24 mouse cellular contexts compared by ENCODE assay signal in genomic region chr6:67073446-67073845, GRCm38 (mm10). TPM values are rescaled to one million over a fixed set of nuclear protein-coding genes. Genes with fewer than 3 reads are reported as not detected.
DNase-seq lines count a peak whose midpoint lies in the region; ATAC-seq lines count a peak whose summit lies in the region.
"Had no signal": no experiment of that assay in that cellular context is flagged by ENCODE, and none has a peak within 500 bp of the region (broad histone marks: within the 10 kb centered on the region; RNA-seq: fewer than 3 reads in every experiment).

No protein-coding gene starts in this region.

- no peaks in the 10 kb centered on the region for H3K27me3 ChIP-seq in embryonic facial prominence, embryonic 14.5 days (replicated peaks; ENCODE audit: control insufficient read depth, insufficient read depth, low read length)
- H3K27me3 ChIP-seq in embryonic facial prominence, embryonic 10.5 days (replicated peaks; ENCODE audit: low read depth, poor library complexity, severe bottlenecking), result no peaks in the 10 kb centered on the region
- no peaks in the 10 kb centered on the region for H3K27me3 ChIP-seq in kidney, embryonic 15.5 days
- H3K27me3 ChIP-seq: embryonic facial prominence, embryonic 13.5 days; heart, embryonic 12.5 days had no signal

- H3K36me3 ChIP-seq in embryonic facial prominence, embryonic 14.5 days (ENCODE audit: control insufficient read depth, insufficient read depth, low read length), result no peaks in the 10 kb centered on the region
- no peaks in the 10 kb centered on the region for H3K36me3 ChIP-seq in embryonic facial prominence, embryonic 10.5 days (replicated peaks)
- H3K36me3 ChIP-seq in kidney, embryonic 15.5 days, result no peaks in the 10 kb centered on the region
- H3K36me3 ChIP-seq: embryonic facial prominence, embryonic 13.5 days; forebrain, embryonic 10.5 days; heart, embryonic 12.5 days; hindbrain, embryonic 10.5 days had no signal

- no peak for ATAC-seq in embryonic facial prominence, embryonic 14.5 days (ENCODE audit: low read depth)
- no peak for ATAC-seq in kidney, embryonic 15.5 days (replicated peaks; ENCODE audit: low FRiP score)
- ATAC-seq: CD4-positive, CD25-positive, alpha-beta regulatory T cell, adult 4 months; forebrain, embryonic 14.5 days had no signal

- no peaks in the 10 kb centered on the region for H3K9me3 ChIP-seq in embryonic facial prominence, embryonic 14.5 days (ENCODE audit: control insufficient read depth, low read length)
- H3K9me3 ChIP-seq in embryonic facial prominence, embryonic 10.5 days, result no peaks in the 10 kb centered on the region
- H3K9me3 ChIP-seq in kidney, embryonic 15.5 days (replicated peaks), result no peaks in the 10 kb centered on the region
- H3K9me3 ChIP-seq: embryonic facial prominence, embryonic 13.5 days; forebrain, embryonic 10.5 days; G1E; heart, embryonic 12.5 days; hindbrain, embryonic 10.5 days had no signal

- 80% methylated on average over 4 of the region's 4 CpGs for WGBS in embryonic facial prominence, embryonic 14.5 days
- 87% methylated on average over 4 of the region's 4 CpGs for WGBS in embryonic facial prominence, embryonic 10.5 days
- WGBS in kidney, embryonic 15.5 days, result 79% methylated on average over 4 of the region's 4 CpGs

- DNase-seq in embryonic facial prominence, embryonic 14.5 days (ENCODE audit: low spot score), result peak; percentile 46
- no peak for DNase-seq in embryonic facial prominence, embryonic 10.5 days (ENCODE audit: low spot score)
- peak; percentile 24 to 51 for DNase-seq in kidney, postnatal 25 days
- peak; percentile 43 for DNase-seq in urinary bladder, postnatal 25 days (ENCODE audit: low spot score)
- no peak for DNase-seq in urinary bladder, postnatal 4 days (ENCODE audit: low spot score in 2 of 2)
- no peak for DNase-seq in cerebellum, adult 8-10 months
- DNase-seq: adrenal gland, adult 8-10 months; adrenal gland, postnatal 36 days; B cell, adult 2 months; cerebellum, adult 11 months; cerebellum, adult 9-10 months; cerebellum, postnatal 25 days; gastrocnemius, adult 2 months; gastrocnemius, postnatal 25 days had no signal

- H3K4me2 ChIP-seq in embryonic facial prominence, embryonic 14.5 days (ENCODE audit: low read depth, low read length), result no peak overlapping the region
- H3K4me2 ChIP-seq in kidney, embryonic 15.5 days, result no peak overlapping the region
- H3K4me2 ChIP-seq: embryonic facial prominence, embryonic 13.5 days; heart, embryonic 12.5 days; hindbrain, embryonic 14.5 days had no signal

- no peak overlapping the region for H3K9ac ChIP-seq in embryonic facial prominence, embryonic 14.5 days (ENCODE audit: low read depth, low read length)
- no peak overlapping the region for H3K9ac ChIP-seq in kidney, embryonic 15.5 days
- H3K9ac ChIP-seq: embryonic facial prominence, embryonic 13.5 days; heart, embryonic 12.5 days; hindbrain, embryonic 14.5 days had no signal

- no peak overlapping the region for H3K4me3 ChIP-seq in embryonic facial prominence, embryonic 14.5 days (ENCODE audit: low read depth, low read length)
- H3K4me3 ChIP-seq in embryonic facial prominence, embryonic 10.5 days, result no peak overlapping the region
- H3K4me3 ChIP-seq in kidney, embryonic 15.5 days (replicated peaks), result no peak overlapping the region
- H3K4me3 ChIP-seq: embryonic facial prominence, embryonic 13.5 days; erythroblast, embryonic 14.5 days; forebrain, embryonic 10.5 days; gastrocnemius, adult 2 months; heart, embryonic 12.5 days; hindbrain, embryonic 10.5 days had no signal

- H3K4me1 ChIP-seq in embryonic facial prominence, embryonic 14.5 days (ENCODE audit: control insufficient read depth, insufficient read depth, low read length), result peaks cover 11% of the 10 kb centered on the region
- H3K4me1 ChIP-seq in embryonic facial prominence, embryonic 10.5 days, result peaks cover 25% of the 10 kb centered on the region
- H3K4me1 ChIP-seq in kidney, embryonic 15.5 days, result peaks cover 27% of the 10 kb centered on the region

- H3K27ac ChIP-seq in embryonic facial prominence, embryonic 14.5 days (replicated peaks; ENCODE audit: low read depth, low read length), result no peak overlapping the region
- no peak overlapping the region for H3K27ac ChIP-seq in embryonic facial prominence, embryonic 10.5 days (replicated peaks)
- no peak overlapping the region for H3K27ac ChIP-seq in kidney, embryonic 15.5 days
- H3K27ac ChIP-seq: embryonic facial prominence, embryonic 13.5 days; forebrain, embryonic 10.5 days; gastrocnemius, adult 2 months; hindbrain, embryonic 10.5 days; hindbrain, embryonic 14.5 days had no signal

RNA-seq across cellular contexts. Expression of gene Gadd45a, which starts 36.2 kb away (rescaled TPM):
- polyA plus RNA-seq in embryonic facial prominence, embryonic 14.5 days (2014; fragmentation: Nextera tagmentation; extraction: Ambion mirVana), result 9.9 and 12.7 TPM in 2 replicates
- 18.2 and 23.8 TPM in 2 replicates for polyA plus RNA-seq in embryonic facial prominence, embryonic 10.5 days (2016; fragmentation: Nextera tagmentation; extraction: Ambion mirVana)
- polyA plus RNA-seq in kidney, embryonic 15.5 days (2015; fragmentation: Nextera tagmentation; extraction: Ambion mirVana), result 32.7 and 41.2 TPM in 2 replicates

Comparison
In these comparisons a context has a peak if more than half of its experiments do, and no peak if none do; other contexts are left out.
1. DNase-seq: peak in embryonic facial prominence, embryonic 14.5 days (single experiment), kidney, postnatal 25 days (2 of 2) and urinary bladder, postnatal 25 days (single experiment); none in embryonic facial prominence, embryonic 10.5 days (single experiment), urinary bladder, postnatal 4 days (0 of 2) and cerebellum, adult 8-10 months (single experiment).